Mouse (Mus musculus): ENCODE results near the gene Lkaaear1.

DNA sequence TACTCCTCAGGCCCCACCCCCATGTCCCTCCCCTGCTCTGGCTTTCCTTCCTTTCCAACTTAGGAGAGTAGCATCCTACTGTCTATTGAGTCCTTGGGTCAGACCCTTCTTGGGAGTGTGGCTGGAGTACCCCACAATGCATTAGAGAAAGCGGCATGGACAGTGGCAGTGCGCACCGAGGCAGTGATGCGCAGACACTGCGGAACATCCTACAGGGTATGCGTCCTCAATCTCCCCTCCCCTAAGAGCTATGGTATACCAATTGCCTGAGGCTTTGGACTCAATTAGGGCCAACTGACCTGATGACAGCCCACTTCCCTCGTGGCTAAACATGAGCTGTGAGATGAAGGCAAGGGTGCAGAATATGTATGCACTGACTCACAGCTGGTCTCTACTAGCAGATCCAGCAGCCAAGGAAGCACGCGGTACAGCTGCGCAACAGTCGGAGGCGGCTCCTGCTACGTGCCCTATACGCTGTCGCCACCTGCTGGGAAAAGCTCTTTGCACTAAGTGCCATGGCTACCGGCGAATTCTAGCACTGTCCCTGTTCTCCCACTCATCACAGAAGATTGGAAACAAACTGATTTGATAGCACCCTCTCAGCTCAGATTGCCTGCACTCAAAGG lies 39.2 kb downstream of the Lkaaear1 start:
- TF ChIP-seq CTCF (conservative IDR thresholded peaks at IDR 0.05; ENCODE audit: insufficient read depth, insufficient read length, low read depth, low read length) (peak; percentile 59), POLR2A (IDR thresholded peaks at IDR 0.05; ENCODE audit: low read depth, low read length) (no peak)

All from kidney, adult 2 months (tissue).